Mouse (Mus musculus): Measurements from ENCODE around the gene Clcn2. TPM values are rescaled to one million over a fixed set of nuclear protein-coding genes. Genes with fewer than 3 reads are reported as not detected.

Gene Clcn2
- polyA plus RNA-seq, 1 experiment from 2014 or later = 14.3 TPM

DNA sequence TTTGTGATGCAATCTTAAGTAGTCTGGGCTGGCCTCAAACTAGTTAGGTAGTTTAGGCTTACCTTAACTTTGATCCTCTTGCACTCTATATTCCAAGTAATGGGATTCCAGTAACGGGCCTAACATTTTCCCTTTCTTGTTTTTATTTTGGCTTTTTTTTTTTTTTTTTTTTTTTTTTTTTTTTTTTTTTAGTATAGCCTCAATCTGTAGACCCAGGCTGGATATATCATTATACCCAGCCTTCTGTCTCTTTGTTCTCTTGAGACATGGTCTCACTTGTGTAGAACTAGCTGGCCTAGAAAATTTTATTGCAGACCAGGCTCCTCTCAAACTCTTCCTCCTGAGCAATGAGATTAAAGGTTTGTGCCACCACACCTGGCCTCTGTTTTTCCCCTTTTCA lies 25.9 kb downstream of the Clcn2 start:
- ATAC-seq (no peak), DNase-seq (ENCODE audit: low read depth, low spot score) (no peak)
- no peaks in the 10 kb centered on the region for H3K27me3 ChIP-seq
- CTCF ChIA-PET = interaction anchor here (1.1 kb wide), 1 partner anchor 9 kb away, joined by 3 read pairs; no protein-coding TSS in a partner anchor
- no peak for TF ChIP-seq CTCF (IDR thresholded peaks at IDR 0.05)
- POLR2A ChIA-PET = no interaction called here
- in situ Hi-C loops (cut with MboI; ENCODE audit: low pct_unique_long_range_greater_than_20kb) = no loop called here

DNA sequence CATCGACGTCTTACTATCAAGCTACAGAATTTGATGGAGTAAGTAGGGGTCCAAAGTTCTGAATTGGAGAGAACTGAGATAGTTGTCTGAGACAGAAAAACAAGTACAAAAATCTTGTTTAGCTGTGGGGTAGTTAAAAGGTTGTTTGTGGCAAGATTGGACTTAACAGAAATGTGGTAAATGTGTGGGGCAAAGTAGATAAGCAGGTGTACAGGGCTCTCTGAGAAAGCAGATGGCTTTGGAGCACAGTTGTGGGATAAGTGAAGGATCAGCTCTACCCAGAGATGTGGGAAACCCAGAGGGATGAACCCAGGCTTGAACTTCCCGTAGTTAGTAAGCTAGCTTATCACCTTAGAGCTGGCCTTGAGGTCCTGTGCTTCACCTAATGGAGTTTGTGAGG lies 26.8 kb downstream of the Clcn2 start:
- no peak for TF ChIP-seq CTCF (IDR thresholded peaks at IDR 0.05)
- POLR2A ChIA-PET = no interaction called here

DNA sequence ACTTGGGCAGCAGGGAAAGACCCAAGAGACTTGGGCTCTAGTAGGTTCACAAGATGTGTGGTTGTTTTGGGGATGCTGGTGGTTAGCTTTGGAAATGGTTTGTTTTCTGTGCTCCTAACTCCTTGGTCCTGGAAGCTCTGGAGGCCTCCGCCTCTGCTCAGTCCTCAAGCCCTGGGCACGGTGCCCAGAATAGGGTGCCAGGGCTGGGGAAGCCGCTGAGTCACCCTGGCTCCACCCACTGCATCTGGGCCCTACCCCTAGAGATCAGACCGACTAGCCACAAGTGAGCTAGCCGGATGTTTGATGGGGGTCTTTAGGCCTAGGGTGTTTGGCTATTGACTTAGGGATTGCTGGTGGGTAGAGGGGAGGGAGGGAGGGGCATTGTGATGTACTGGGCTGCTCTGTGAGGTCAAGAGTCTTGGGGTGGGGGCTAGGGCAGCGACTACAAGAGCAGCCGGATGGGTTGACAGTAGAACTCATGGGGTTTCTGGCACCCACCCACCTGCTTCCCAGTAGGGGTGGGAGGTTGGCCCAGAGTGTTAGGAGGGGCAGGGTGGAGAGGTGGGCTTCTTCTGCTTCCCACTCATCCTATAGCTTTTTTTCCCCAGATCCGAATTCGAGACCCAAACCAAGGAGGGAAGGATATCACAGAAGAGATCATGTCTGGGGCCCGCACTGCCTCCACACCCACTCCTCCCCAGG lies 39.4 kb downstream of the Clcn2 start:
- peak; percentile 65 for ATAC-seq

More for the DNA sequence above, 26.8 kb downstream of the Clcn2 start:
- in situ Hi-C loops (cut with MboI; ENCODE audit: low pct_unique_long_range_greater_than_20kb) = no loop called here
- CTCF ChIA-PET = no interaction called here
- DNase-seq (ENCODE audit: low read depth, low spot score) (no peak), ATAC-seq (no peak)
- H3K27me3 ChIP-seq = no peaks in the 10 kb centered on the region

GRCm38 (mm10) chr16:20677380-20677779 lies 40.2 kb downstream of the Clcn2 start:
- H3K27me3 ChIP-seq = no peaks in the 10 kb centered on the region
- no peak for ATAC-seq
- ChIA-PET CTCF (interaction anchor here (0.8 kb wide), 1 partner anchor 8 kb away, joined by 3 read pairs; no protein-coding TSS in a partner anchor), POLR2A (interaction anchor here (0.9 to 1.0 kb wide), 2 partner anchors 9 to 40 kb away, joined by 3 to 4 read pairs; partner anchors contain the start of genes Clcn2 and Polr2h)
- no peak for DNase-seq (ENCODE audit: low read depth, low spot score)
- in situ Hi-C loops (cut with MboI; ENCODE audit: low pct_unique_long_range_greater_than_20kb) = no loop called here
- no peak for TF ChIP-seq CTCF (IDR thresholded peaks at IDR 0.05)

More for the DNA sequence above, 39.4 kb downstream of the Clcn2 start:
- in situ Hi-C loops (cut with MboI; ENCODE audit: low pct_unique_long_range_greater_than_20kb) = no loop called here
- ChIA-PET POLR2A (no interaction called here), CTCF (no interaction called here)
- peak; percentile 62 for DNase-seq (ENCODE audit: low read depth, low spot score)
- H3K27me3 ChIP-seq = no peaks in the 10 kb centered on the region
- no peak for TF ChIP-seq CTCF (IDR thresholded peaks at IDR 0.05)

- TF ChIP-seq CTCF (IDR thresholded peaks at IDR 0.05) = no peak
Observed at GRCm38 (mm10) chr16:20676702-20677101, 40.8 kb downstream of the Clcn2 start.

DNA sequence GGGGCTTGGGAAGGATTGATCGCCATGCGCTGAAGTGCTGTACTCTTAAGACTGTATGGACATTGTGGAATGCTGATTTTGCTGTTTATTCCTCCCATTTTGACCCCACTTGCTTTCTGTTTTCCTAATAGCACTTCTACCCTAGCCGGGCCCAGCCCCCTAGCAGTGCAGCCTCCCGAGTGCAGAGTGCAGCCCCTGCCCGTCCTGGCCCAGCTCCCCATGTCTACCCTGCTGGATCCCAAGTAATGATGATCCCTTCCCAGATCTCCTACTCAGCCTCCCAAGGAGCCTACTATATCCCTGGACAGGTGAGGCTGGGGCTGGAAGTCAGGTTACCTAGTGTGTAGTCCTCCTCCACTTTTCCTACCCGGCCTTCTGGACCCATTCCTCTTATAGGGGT lies 42.3 kb downstream of the Clcn2 start:
- in situ Hi-C loops (cut with MboI; ENCODE audit: low pct_unique_long_range_greater_than_20kb) = no loop called here
- CTCF ChIA-PET = interaction anchor here (1.7 kb wide), 1 partner anchor 42 kb away, joined by 4 read pairs; the partner anchor contains the start of genes Clcn2 and Polr2h
- POLR2A ChIA-PET = no interaction called here
- no peak for TF ChIP-seq CTCF (IDR thresholded peaks at IDR 0.05)
- H3K27me3 ChIP-seq = no peaks in the 10 kb centered on the region
- DNase-seq (ENCODE audit: low read depth, low spot score) = no peak
- no peak for ATAC-seq

More at GRCm38 (mm10) chr16:20676702-20677101, 40.8 kb downstream of the Clcn2 start:
- DNase-seq (ENCODE audit: low read depth, low spot score) (no peak), ATAC-seq (no peak)
- H3K27me3 ChIP-seq = no peaks in the 10 kb centered on the region
- POLR2A ChIA-PET = interaction anchor here (0.9 to 1.0 kb wide), 2 partner anchors 10 to 41 kb away, joined by 3 to 4 read pairs; partner anchors contain the start of genes Clcn2 and Polr2h
- in situ Hi-C loops (cut with MboI; ENCODE audit: low pct_unique_long_range_greater_than_20kb) = no loop called here
- CTCF ChIA-PET = interaction anchor here (0.8 kb wide), 1 partner anchor 9 kb away, joined by 3 read pairs; no protein-coding TSS in a partner anchor

DNA sequence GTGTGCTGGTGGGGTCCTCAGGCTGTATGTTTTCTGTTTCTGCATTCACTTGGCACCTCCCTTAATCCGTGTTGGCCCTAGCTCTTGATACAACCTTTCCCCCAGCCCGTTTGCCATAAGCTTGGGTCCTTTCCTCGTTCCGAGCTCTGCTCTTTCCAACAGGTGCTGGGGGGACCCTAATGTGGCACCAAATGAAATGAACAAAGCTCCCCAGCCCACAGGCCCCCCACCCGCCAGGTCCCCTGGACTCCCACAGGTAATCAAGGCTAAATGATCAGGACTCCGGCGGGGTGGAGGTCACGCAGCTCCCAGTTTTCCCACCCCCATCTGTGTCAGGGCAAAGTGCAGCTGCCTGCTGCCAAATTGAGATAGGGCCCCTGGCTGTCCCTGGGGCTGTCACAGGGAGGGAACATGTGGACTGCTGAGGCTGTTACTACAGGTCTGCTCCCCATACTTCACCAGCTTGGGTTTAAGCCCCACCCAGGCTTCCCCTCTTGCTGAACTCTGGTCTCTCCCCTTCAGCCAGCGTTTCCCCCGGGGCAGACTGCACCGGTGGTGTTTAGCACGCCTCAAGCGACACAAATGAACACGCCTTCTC lies 43.7 kb downstream of the Clcn2 start:
- DNase-seq (ENCODE audit: low read depth, low spot score) = no peak
- ChIA-PET POLR2A (interaction anchor here (1.3 kb wide), 1 partner anchor 12 kb away, joined by 4 read pairs; no protein-coding TSS in a partner anchor), CTCF (interaction anchor here (1.7 kb wide), 1 partner anchor 43 kb away, joined by 4 read pairs; the partner anchor contains the start of genes Clcn2 and Polr2h)
- TF ChIP-seq CTCF (IDR thresholded peaks at IDR 0.05) = no peak
- no peaks in the 10 kb centered on the region for H3K27me3 ChIP-seq
- no peak for ATAC-seq
- in situ Hi-C loops (cut with MboI; ENCODE audit: low pct_unique_long_range_greater_than_20kb) = no loop called here

- in situ Hi-C loops (cut with MboI; ENCODE audit: low pct_unique_long_range_greater_than_20kb) = no loop called here
- no peaks in the 10 kb centered on the region for H3K27me3 ChIP-seq
- no peak for TF ChIP-seq CTCF (IDR thresholded peaks at IDR 0.05)
- DNase-seq (ENCODE audit: low read depth, low spot score) = no peak
- POLR2A ChIA-PET = interaction anchor here (0.9 to 1.4 kb wide), 3 partner anchors 13 to 135 kb away, joined by 3 to 4 read pairs (median 4); no protein-coding TSS in a partner anchor
- ATAC-seq = peak; percentile 63
- CTCF ChIA-PET = no interaction called here
Observed at GRCm38 (mm10) chr16:20672965-20673705, 44.4 kb downstream of the Clcn2 start.

DNA sequence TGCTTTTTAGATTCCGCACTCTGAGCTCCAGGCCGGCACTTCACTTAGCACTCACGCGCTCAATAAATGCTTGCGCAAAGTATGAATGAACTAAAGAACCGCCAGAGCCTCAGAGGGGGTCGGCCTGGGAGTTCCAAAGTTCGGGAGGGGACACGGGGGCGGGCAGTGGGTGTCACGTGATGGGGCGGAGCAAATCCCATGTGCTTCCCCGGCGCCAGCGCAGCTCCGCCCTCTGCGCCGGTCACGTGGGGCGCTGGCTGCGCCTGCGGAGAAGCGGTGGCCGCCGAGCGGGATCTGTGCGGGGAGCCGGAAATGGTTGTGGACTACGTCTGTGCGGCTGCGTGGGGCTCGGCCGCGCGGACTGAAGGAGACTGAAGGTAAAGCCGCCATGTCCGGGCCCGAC lies 45.0 kb downstream of the Clcn2 start:
- ATAC-seq = peak; percentile 76
- in situ Hi-C loops (cut with MboI; ENCODE audit: low pct_unique_long_range_greater_than_20kb) = no loop called here
- DNase-seq (ENCODE audit: low read depth, low spot score) = peak; percentile 64
- POLR2A ChIA-PET = interaction anchor here (0.6 to 1.4 kb wide), 4 partner anchors 9 to 134 kb away, joined by 3 to 4 read pairs (median 3); partner anchors contain the start of genes Clcn2 and Polr2h
- H3K27me3 ChIP-seq = no peaks in the 10 kb centered on the region
- TF ChIP-seq CTCF (IDR thresholded peaks at IDR 0.05) = no peak
- CTCF ChIA-PET = no interaction called here

DNA sequence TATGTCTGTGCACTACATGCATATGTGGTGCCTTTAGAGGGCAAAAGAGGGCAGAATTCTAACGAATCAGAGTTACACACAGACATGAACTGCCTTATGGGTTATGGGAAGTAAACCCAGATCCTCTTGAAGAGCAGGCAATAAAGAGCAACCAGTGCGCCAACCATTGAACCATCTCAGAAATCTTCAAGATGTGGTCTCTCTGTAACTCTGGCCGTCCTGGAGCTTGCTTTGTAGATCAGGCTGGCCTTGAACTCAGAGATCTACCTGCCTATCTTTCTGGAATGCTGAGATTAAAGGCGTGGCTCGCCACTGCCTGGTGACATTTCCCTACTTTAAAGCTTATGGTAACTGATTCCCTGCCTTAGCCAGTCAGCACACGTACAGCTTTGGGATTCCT lies 45.7 kb downstream of the Clcn2 start:
- DNase-seq (ENCODE audit: low read depth, low spot score) (no peak), ATAC-seq (no peak)
- no peak for TF ChIP-seq CTCF (IDR thresholded peaks at IDR 0.05)
- POLR2A ChIA-PET = interaction anchor here (0.6 to 1.4 kb wide), 4 partner anchors 9 to 134 kb away, joined by 3 to 4 read pairs (median 3); partner anchors contain the start of genes Clcn2 and Polr2h
- in situ Hi-C loops (cut with MboI; ENCODE audit: low pct_unique_long_range_greater_than_20kb) = no loop called here
- H3K27me3 ChIP-seq = no peaks in the 10 kb centered on the region
- CTCF ChIA-PET = no interaction called here
